Mouse (Mus musculus): ENCODE data around the gene Dhx58.

DNA sequence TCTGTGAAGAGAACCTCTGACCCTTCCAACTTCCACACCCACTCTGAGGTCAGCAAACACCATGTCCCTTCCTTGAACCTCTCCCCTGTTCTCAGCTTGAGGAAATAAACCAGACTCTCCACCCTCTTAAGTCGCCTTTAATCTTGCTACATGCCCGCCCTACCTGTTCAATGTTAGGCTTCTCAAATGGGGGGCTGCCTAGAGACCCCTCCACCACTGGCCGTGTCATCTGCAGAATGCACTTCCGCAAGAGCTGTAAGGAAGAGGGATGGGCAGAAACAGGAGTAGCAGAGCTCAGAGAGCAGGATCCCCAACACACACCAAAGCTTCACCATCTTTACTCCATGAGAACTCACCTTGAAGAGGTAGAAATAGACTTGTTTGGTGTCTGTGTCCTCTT, 6.9 kb upstream of the Dhx58 start:
- no peak for TF ChIP-seq CTCF (IDR thresholded peaks at IDR 0.05; ENCODE audit: low read depth, low read length)
- no peak for TF ChIP-seq POLR2A (IDR thresholded peaks at IDR 0.05; ENCODE audit: extremely low read depth, insufficient read depth, low read length)
